ENCODE assay signal across 18 mouse cellular contexts in genomic region chr6:127872581-127872980, GRCm38 (mm10). TPM values are rescaled to one million over a fixed set of nuclear protein-coding genes. Genes with fewer than 3 reads are reported as not detected.
A peak's percentile ranks its signal among the peaks of the same experiment; 100 is the strongest.
DNase-seq lines count a peak whose midpoint lies in the region; ATAC-seq and TF ChIP-seq lines count a peak whose summit lies in the region.
"Had no signal": no experiment of that assay in that cellular context is flagged by ENCODE, and none has a peak within 500 bp of the region (broad histone marks: within the 10 kb centered on the region; RNA-seq: fewer than 3 reads in every experiment).

No protein-coding gene starts in this region.

- H3K27me3 ChIP-seq in forebrain, postnatal 0 days (ENCODE audit: insufficient read depth, low read length): no peaks in the 10 kb centered on the region
- H3K27me3 ChIP-seq in forebrain, embryonic 15.5 days: no peaks in the 10 kb centered on the region
- H3K27me3 ChIP-seq in midbrain, postnatal 0 days (ENCODE audit: insufficient read depth, low read length): no peaks in the 10 kb centered on the region
- H3K27me3 ChIP-seq in midbrain, embryonic 10.5 days (ENCODE audit: low read depth, poor library complexity, severe bottlenecking): no peaks in the 10 kb centered on the region
- no peaks in the 10 kb centered on the region for H3K27me3 ChIP-seq in embryonic facial prominence, embryonic 14.5 days (replicated peaks; ENCODE audit: control insufficient read depth, insufficient read depth, low read length)
- H3K27me3 ChIP-seq: hindbrain, embryonic 13.5 days; intestine, embryonic 15.5 days had no signal

- H3K4me3 ChIP-seq in forebrain, postnatal 0 days (ENCODE audit: low read depth, low read length): no peak overlapping the region
- no peak overlapping the region for H3K4me3 ChIP-seq in forebrain, embryonic 15.5 days
- H3K4me3 ChIP-seq in midbrain, postnatal 0 days (ENCODE audit: low read depth, low read length): no peak overlapping the region
- H3K4me3 ChIP-seq in midbrain, embryonic 10.5 days: no peak overlapping the region
- no peak overlapping the region for H3K4me3 ChIP-seq in embryonic facial prominence, embryonic 14.5 days (ENCODE audit: low read depth, low read length)
- H3K4me3 ChIP-seq: heart, embryonic 10.5 days; hindbrain, embryonic 13.5 days; intestine, embryonic 15.5 days had no signal

- H3K9me3 ChIP-seq in forebrain, postnatal 0 days (ENCODE audit: low read length): no peaks in the 10 kb centered on the region
- H3K9me3 ChIP-seq in forebrain, embryonic 15.5 days: no peaks in the 10 kb centered on the region
- no peaks in the 10 kb centered on the region for H3K9me3 ChIP-seq in midbrain, postnatal 0 days (ENCODE audit: low read length)
- peaks cover 5% of the 10 kb centered on the region; the same call in 1 of the 2 replicates for H3K9me3 ChIP-seq in midbrain, embryonic 10.5 days (replicated peaks)
- 0 out of 2 replicates have a peak, but pooled peaks cover 4% of the 10 kb centered on the region for H3K9me3 ChIP-seq in embryonic facial prominence, embryonic 14.5 days (ENCODE audit: control insufficient read depth, low read length)
- H3K9me3 ChIP-seq: heart, embryonic 10.5 days; intestine, embryonic 15.5 days had no signal

- WGBS in forebrain, postnatal 0 days: 69% methylated on average over 8 of the region's 8 CpGs
- WGBS in forebrain, embryonic 15.5 days: 69% methylated on average over 8 of the region's 8 CpGs
- WGBS in midbrain, postnatal 0 days: 93% methylated on average over 8 of the region's 8 CpGs
- 89% methylated on average over 8 of the region's 8 CpGs for WGBS in midbrain, embryonic 10.5 days
- 78% methylated on average over 8 of the region's 8 CpGs for WGBS in embryonic facial prominence, embryonic 14.5 days

- no peaks in the 10 kb centered on the region for H3K4me1 ChIP-seq in forebrain, postnatal 0 days (ENCODE audit: insufficient read depth)
- H3K4me1 ChIP-seq in forebrain, embryonic 15.5 days: peaks cover 3% of the 10 kb centered on the region; the same call in 1 of the 2 replicates
- H3K4me1 ChIP-seq in midbrain, postnatal 0 days (ENCODE audit: insufficient read depth, low read length): no peaks in the 10 kb centered on the region
- H3K4me1 ChIP-seq in midbrain, embryonic 10.5 days: peaks cover 11% of the 10 kb centered on the region; the same call in 1 of the 2 replicates
- peaks cover 54% of the 10 kb centered on the region for H3K4me1 ChIP-seq in embryonic facial prominence, embryonic 14.5 days (ENCODE audit: control insufficient read depth, insufficient read depth, low read length)
- H3K4me1 ChIP-seq: hindbrain, embryonic 13.5 days; intestine, embryonic 15.5 days had no signal

- no peak overlapping the region for H3K9ac ChIP-seq in forebrain, postnatal 0 days
- H3K9ac ChIP-seq in forebrain, embryonic 15.5 days (replicated peaks): no peak overlapping the region
- H3K9ac ChIP-seq in midbrain, postnatal 0 days (replicated peaks; ENCODE audit: low read length, poor library complexity, severe bottlenecking): no peak overlapping the region
- H3K9ac ChIP-seq in embryonic facial prominence, embryonic 14.5 days (ENCODE audit: low read depth, low read length): no peak overlapping the region
- H3K9ac ChIP-seq: hindbrain, embryonic 13.5 days; intestine, embryonic 15.5 days had no signal

- H3K4me2 ChIP-seq in forebrain, postnatal 0 days (ENCODE audit: low read depth): no peak overlapping the region
- H3K4me2 ChIP-seq in forebrain, embryonic 15.5 days (replicated peaks): no peak overlapping the region
- no peak overlapping the region for H3K4me2 ChIP-seq in midbrain, postnatal 0 days (ENCODE audit: low read depth, low read length, poor library complexity, severe bottlenecking)
- H3K4me2 ChIP-seq in embryonic facial prominence, embryonic 14.5 days (ENCODE audit: low read depth, low read length): no peak overlapping the region
- H3K4me2 ChIP-seq: hindbrain, embryonic 13.5 days; intestine, embryonic 15.5 days had no signal

- no peak for ATAC-seq in forebrain, postnatal 0 days
- ATAC-seq in forebrain, embryonic 15.5 days (replicated peaks): no peak
- no peak for ATAC-seq in midbrain, postnatal 0 days (ENCODE audit: low FRiP score)
- ATAC-seq in embryonic facial prominence, embryonic 14.5 days (ENCODE audit: low read depth): no peak
- ATAC-seq: intestine, embryonic 15.5 days had no signal

- DNase-seq in forebrain, postnatal 0 days: peak; percentile 20
- peak; percentile 28 for DNase-seq in midbrain, postnatal 0 days (ENCODE audit: low spot score)
- no peak for DNase-seq in midbrain, embryonic 10.5 days (ENCODE audit: low spot score)
- no peak for DNase-seq in embryonic facial prominence, embryonic 14.5 days (ENCODE audit: low spot score)
- no peak for DNase-seq in layer of hippocampus, adult 18-20 months (ENCODE audit: low spot score in 2 of 2)
- DNase-seq in adipocyte (ENCODE audit: low spot score): no peak
- DNase-seq: adrenal gland, adult 8-10 months; adrenal gland, postnatal 36 days; cerebellum, adult 11-12 months; cerebellum, adult 9-11 months; gastrocnemius, postnatal 36 days; heart, postnatal 10 days; heart, postnatal 4 days; kidney, adult 18-20 months had no signal

- H3K36me3 ChIP-seq in forebrain, postnatal 0 days (ENCODE audit: insufficient read depth): no peaks in the 10 kb centered on the region
- no peaks in the 10 kb centered on the region for H3K36me3 ChIP-seq in forebrain, embryonic 15.5 days
- no peaks in the 10 kb centered on the region for H3K36me3 ChIP-seq in midbrain, postnatal 0 days (ENCODE audit: insufficient read depth, low read length)
- no peaks in the 10 kb centered on the region for H3K36me3 ChIP-seq in midbrain, embryonic 10.5 days
- no peaks in the 10 kb centered on the region for H3K36me3 ChIP-seq in embryonic facial prominence, embryonic 14.5 days (ENCODE audit: control insufficient read depth, insufficient read depth, low read length)
- H3K36me3 ChIP-seq: heart, embryonic 10.5 days; hindbrain, embryonic 13.5 days; intestine, embryonic 15.5 days had no signal

- TF ChIP-seq CTCF in forebrain, postnatal 0 days (IDR thresholded peaks at IDR 0.05; ENCODE audit: low read depth): no peak
- TF ChIP-seq CTCF in midbrain, postnatal 0 days (IDR thresholded peaks at IDR 0.05): no peak

- no peak overlapping the region for H3K27ac ChIP-seq in forebrain, postnatal 0 days (ENCODE audit: low read depth, low read length)
- no peak overlapping the region for H3K27ac ChIP-seq in forebrain, embryonic 15.5 days (replicated peaks)
- H3K27ac ChIP-seq in midbrain, postnatal 0 days (ENCODE audit: low read depth, low read length): no peak overlapping the region
- H3K27ac ChIP-seq in midbrain, embryonic 10.5 days (replicated peaks): no peak overlapping the region
- H3K27ac ChIP-seq in embryonic facial prominence, embryonic 14.5 days (replicated peaks; ENCODE audit: low read depth, low read length): peak overlapping the region; percentile 97
- H3K27ac ChIP-seq: heart, embryonic 10.5 days; hindbrain, embryonic 13.5 days; intestine, embryonic 15.5 days had no signal

RNA-seq across cellular contexts. Expression of gene Tspan11, which starts 14.8 kb away (rescaled TPM):
- total RNA-seq in forebrain, postnatal 0 days (2014; rRNA removed): 5.9 and 6.4 TPM in 2 replicates
- polyA plus RNA-seq in forebrain, postnatal 0 days (2015; fragmentation: Nextera tagmentation; extraction: Ambion mirVana): 6.8 and 7.6 TPM in 2 replicates
- polyA plus RNA-seq in forebrain, embryonic 15.5 days (2015; fragmentation: Nextera tagmentation; extraction: Ambion mirVana): 10.8 and 11.8 TPM in 2 replicates
- total RNA-seq in midbrain, postnatal 0 days (2014; rRNA removed): 5.0 and 6.5 TPM in 2 replicates
- 2.6 and 3.0 TPM in 2 replicates for polyA plus RNA-seq in midbrain, postnatal 0 days (2015; fragmentation: Nextera tagmentation; extraction: Ambion mirVana)
- 4.7 and 9.1 TPM in 2 replicates for polyA plus RNA-seq in midbrain, embryonic 10.5 days (2016; fragmentation: Nextera tagmentation; extraction: Ambion mirVana)
- 21.9 and 22.1 TPM in 2 replicates for polyA plus RNA-seq in embryonic facial prominence, embryonic 14.5 days (2014; fragmentation: Nextera tagmentation; extraction: Ambion mirVana)
- total RNA-seq in layer of hippocampus, adult 18-20 months (2021): 1 to 10 TPM; 1.3 to 1.5 TPM

Comparison
In these comparisons a context has a peak if more than half of its experiments do, and no peak if none do; other contexts are left out.
1. DNase-seq: peak in forebrain, postnatal 0 days (single experiment) and midbrain, postnatal 0 days (single experiment); none in midbrain, embryonic 10.5 days (single experiment), embryonic facial prominence, embryonic 14.5 days (single experiment), layer of hippocampus, adult 18-20 months (0 of 2) and adipocyte (single experiment).